Mouse (Mus musculus) gastrocnemius, postnatal 25 days (tissue): Measurements from ENCODE around the gene Purb. TPM values are rescaled to one million over a fixed set of nuclear protein-coding genes. Genes with fewer than 3 reads are reported as not detected.
A peak's percentile ranks its signal among the peaks of the same experiment; 100 is the strongest.

Experiments
- DNase-seq: peaks from one replicate; pipeline ENCODE4 v3.0.0; 2022
- long read RNA-seq, 2 experiments: library from polyadenylated mRNA; stranded (forward); transcript quantifications; one replicate each; pipeline ENCODE4 v2.0.0; 2021
- total RNA-seq, 2 experiments: library from RNA; stranded (reverse); gene quantifications; 1 replicate in 1 of 2; 2 replicates in 1 of 2; pipeline ENCODE4 v1.2.3; 2021

The Purb gene
- 10 to 100 TPM; 21.8 to 21.9 TPM for total RNA-seq
- long read RNA-seq, experiment 1, full-length matches to known transcripts = 16 of 16 reads
- long read RNA-seq, experiment 1, partial matches to known transcripts = 0 of 16 reads
- long read RNA-seq, experiment 1, other reads (novel, unspliced or antisense) = 0 of 16 reads
- long read RNA-seq, experiment 2, full-length matches to known transcripts = 28 of 28 reads
- long read RNA-seq, experiment 2, partial matches to known transcripts = 0 of 28 reads
- long read RNA-seq, experiment 2, other reads (novel, unspliced or antisense) = 0 of 28 reads

DNA sequence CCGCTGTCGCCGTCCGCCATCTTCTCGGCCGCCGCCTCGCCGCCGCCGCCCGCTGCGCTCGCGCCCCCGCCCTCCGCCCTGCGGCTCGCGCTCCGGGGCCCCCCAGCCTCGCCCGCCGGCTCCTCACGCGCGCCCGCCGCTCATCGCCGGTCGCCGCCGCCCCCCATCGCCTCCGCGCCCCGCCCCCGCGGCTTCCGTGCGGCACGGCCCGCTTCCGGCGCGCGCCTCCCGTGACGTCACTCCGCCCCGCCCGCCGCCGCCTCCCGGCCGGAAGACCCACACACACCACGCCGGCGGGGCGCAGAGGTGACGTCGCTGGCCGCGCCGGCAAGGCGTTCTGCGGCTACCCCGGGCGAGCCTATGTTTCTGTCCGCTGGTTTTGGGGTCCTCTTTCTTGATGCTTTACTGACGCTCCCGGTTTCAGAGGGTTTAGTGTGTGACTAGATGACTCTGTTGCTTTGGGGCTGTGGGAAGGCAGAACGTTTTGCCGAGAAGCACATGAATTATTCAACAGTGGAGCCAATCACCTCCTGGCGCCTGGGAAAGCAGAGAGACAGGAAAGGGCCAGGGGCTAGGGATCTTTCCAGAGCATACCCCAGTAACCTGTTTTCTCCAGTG, at the start of gene Purb:
Purb (minus strand) TSS at position 51 of the 618 bp plus-strand sequence.
- DNase-seq = peak; percentile 91

DNA sequence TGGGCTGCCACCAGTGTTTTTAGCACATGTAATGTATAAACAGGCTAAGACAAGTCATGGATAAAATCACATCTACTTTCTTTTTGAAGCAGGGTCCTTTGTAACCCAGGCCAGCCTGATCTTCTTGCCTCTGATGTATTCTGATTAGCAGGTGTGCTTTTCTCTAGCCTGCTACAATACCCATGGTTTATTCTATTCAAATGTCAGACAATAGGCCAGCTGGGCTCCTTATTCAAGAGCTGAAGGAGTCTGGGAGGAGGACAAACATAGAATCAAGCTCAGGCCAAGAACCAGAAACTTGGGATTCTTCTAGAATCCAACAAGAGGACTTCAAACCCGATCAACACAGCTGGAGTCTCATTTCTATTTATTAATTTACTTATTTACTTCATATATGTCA, 49.5 kb upstream of the Purb start:
- DNase-seq = no peak

DNA sequence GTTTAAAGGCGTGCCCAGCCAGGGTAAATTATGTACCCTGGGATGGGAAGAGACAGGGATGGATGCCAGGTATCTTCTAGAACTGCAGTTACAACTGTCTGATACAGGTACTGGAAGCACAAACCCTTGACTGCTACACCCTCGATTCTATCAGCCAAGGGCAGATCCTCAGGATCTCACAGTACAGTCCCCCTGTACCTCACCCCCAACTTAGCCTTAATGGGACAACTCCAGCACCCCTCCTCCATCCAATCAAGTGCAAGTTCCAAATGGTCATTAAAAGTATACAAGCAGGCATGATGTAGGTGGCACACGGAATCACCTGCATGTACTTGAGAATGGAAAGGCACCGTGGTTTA, 49.1 kb upstream of the Purb start:
- no peak for DNase-seq

DNA sequence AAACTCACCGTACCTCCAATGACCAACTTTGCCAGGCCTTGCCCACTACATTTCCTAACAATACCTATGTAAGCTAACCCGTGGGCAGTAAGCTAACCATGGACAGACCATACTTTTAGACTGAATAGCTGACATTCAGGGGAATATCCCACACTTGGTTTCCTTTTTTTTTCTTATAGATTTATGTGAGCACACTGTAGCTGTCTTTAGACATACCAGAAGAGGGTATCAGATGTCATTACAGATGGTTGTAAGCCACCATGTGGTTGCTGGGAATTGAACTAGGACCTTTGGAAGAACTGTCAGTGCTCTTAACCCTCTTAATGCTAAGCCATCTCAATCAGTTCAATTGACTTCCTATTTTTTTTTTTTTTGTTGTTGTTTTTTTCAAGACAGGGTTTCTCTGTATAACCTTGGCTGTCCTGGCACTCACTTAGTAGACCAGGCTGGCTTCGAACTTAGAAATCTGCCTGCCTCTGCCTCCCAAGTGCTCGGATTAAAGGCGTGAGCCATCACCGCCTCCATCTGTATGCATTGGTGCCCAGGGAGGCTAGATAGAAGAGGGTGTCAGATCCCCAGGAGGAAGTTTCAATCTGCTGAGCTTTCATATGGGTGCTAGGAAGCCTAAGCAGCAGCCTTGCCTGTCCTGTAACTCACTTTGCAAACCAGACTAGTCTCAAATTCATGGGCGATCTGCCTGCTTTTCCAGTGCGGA, 48.6 kb upstream of the Purb start:
- no peak for DNase-seq

DNA sequence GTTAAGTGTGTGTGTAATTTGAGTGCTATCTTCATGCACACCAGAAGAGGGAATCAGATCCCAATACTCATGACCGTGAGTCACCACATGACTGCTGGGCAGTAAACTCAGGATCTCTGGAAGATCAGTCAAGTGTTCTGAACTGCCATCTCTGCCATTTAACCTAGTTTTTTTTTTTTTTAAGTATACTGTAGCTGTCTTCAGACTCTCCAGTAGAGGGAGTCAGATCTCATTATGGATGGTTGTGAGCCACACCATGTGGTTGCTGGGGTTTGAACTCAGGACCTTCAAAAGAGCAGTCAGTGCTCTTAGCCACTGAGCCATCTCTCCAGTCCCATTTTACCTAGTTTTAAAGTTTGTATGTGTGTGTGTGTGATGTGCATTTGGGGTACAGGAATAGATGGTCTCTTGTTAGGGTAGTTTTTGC, 48.0 kb upstream of the Purb start:
- no peak for DNase-seq

DNA sequence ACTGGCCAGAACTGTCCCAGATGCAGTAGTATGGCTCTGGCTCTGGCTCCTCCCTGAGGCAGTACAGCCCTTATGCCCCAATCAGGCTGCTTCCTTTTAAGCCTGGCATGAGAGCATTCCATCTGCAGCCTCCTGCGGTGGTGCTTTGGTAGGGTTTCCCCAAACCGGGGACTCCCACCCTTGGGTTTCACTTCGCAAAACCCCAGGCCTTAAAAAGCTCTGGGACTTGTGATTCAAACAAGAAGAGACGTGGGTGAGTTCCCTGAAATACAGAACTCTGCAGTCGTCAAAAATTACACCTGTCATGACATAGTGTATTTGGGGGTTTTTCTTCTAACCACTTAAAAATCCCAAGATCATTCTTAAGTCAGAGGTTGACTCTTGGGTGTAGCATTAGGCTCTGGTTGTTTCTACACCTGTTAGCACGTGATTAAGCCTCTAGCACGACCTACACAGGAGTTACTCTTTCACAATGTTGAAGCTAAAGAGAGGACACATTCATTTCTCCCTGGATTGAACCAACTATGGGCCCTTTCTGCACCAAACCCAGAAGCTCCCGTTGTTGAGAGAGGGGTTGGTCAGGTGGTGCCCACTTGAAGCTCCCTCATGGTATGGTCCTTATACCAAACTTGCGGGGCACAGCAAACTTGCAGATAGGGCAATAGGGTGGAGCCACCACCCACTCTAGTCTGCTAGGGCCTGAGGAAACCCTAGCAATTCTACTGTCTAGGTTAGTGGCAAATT, 47.2 kb upstream of the Purb start:
- no peak for DNase-seq

DNA sequence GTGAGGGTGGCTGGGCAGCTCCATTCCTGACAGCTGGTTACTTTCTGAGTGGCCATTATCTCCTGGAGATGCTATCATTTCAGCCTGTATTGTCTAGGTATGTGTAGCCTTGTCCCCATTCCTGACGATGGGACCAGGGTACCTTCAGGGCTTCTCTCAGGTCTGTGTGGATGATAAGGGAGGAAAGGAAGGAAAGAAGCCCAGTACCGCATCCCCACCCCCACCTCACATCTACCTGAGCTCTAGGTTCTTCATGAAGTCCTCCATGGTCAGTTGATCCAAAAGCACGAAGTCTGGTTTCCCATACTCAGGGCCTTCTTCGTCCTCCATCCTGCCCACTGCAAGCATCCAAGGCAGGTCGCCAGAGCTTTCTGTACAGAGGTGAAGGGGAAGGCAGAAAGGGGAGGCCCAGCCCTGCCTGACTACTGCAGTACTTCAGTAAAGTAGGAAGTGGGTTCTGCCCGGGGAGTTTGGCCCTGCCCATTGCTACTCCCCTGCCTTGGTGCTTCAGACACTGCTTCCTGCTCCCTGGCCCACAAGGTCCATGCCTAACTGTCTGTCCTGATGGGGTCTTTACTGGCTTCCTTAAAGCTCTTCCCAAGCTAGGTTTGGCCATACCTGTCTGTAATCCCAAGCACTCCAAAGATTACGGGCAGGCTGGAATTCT, 44.9 kb upstream of the Purb start, which contains the start of gene Myo1g:
Myo1g (minus strand) TSS at position 459 of the 667 bp plus-strand sequence.
- no peak for DNase-seq

DNA sequence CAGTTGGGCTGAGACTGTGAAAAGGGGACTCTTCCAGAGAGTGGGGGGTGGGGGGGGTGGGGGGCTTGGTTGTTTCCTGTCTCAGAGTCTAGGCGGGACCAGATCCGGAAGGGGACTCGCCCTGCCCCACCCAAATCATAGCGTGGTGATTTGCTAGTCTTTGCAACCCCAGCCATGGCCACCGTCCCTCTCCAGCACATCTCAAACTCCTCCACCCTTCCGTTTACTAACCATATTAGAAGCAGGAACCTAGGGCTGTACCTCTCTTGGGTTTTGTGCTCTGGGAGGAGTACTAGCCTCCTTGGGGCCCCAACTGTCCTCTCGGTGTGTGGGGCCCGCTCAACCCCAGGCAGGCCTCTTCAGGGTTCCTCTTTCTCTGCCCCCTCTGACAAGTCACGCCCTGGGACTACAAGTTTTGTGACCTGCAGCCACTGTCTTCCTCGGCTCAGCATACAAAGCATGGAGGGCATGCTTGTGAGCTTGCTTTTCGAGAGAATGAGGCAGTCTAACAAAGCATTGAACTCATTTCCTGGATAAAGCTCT, 43.8 kb upstream of the Purb start:
- DNase-seq = no peak

DNA sequence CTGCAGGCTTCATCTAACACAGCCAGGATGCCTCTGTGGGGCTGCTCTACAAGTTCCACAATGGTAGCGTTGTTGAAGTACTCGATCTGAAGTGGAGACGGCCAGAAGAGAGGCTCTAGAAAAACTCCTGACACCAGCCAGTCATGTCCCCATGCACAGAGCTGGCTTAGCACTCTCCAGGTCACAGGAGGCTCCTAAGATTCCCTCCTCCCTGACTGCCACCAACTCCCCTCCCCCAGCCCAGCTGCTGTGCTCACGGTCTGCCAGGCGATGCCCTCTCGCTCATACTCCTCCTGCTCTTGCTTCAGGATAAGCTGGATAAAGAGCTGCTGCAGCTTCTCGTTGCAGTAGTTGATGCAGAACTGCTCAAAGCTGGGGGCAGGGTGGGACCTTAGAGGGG, 39.1 kb upstream of the Purb start:
- DNase-seq = peak; percentile 29

DNA sequence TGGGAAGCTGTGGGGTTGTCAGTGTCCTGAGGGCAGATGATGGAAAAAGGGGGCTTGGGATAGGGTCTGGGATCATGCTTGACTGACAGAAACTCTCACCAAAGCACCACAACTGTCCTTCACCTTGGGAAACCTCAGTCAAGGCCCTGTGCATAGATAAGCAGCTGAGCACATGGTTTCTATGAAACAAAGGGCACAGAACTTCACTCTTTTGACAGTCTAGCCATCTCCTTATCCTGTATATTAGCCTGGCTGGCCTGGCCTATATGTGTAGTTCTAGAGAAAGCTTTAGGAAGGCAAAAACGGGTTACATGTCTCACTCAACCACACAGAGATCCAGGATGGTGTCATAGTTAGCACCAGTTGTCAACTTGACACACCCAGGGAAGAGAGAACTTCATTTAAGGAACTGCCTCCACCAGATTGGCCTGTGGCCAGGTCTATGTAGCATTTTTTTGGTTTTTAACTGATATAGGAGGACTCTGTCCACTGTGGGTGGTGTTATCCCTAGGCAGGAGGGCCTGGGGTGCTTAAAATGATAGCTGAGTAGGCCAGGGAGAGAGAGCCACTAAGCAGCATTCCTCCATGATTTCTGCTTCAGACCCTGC, 32.7 kb upstream of the Purb start:
- no peak for DNase-seq

DNA sequence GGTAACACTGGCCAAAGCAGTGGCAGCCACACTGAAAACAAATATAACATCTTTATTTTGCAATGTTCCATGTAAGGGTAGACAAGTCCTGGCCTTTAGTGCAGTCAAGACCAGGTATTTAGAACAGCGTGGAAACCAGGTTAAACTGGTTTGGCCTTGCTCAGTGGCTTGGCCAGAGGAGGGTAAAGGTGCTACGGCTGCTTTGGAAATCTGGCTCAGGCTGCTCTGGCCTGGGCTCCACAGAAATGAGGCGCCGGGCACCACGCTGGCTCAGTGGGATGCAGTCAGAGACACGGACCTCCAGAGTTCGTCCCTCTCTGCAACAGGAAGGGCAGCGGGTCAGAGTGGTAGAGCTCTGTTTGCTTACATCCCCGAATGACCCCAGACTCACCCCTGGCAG, 30.8 kb upstream of the Purb start:
- no peak for DNase-seq

DNA sequence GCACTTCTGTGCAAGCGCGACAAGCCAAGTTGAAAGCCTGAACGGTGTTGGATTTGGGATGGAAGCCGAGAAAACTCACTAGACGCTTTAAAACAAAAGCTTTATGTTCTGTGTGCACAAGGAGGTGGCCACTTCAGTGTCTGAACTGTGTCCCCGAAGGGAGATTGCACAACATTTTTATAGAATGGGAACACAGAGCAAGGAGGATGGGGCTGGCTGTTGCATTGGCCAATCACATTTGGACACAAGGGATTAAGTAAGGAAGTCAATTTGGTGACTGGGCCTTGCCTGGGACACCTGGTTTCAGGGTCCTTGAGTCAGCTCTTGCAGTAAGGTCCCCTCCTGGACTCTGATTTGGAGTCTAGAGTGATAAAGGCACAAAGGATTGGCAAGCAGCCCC, 29.0 kb upstream of the Purb start:
- DNase-seq = no peak

DNA sequence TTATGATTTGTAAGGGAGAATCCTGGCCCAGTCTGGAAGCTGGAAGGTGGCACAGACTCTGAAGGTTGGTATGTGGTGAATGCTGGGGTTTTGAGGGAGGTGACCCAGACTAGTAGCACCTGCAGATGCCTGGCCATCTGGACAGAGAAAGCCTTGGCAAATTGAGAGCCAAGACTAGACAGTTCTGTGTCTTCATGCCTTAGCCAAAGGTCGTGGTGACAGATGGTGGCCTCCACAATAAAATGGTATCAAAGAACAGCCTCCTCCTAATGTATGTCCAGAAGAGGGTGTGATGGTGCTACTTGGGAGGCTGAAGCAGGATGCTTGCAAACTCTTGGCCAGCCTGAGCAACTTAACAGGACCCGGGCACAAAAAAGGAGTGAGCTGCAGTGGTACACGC, 28.5 kb upstream of the Purb start:
- DNase-seq = no peak

DNA sequence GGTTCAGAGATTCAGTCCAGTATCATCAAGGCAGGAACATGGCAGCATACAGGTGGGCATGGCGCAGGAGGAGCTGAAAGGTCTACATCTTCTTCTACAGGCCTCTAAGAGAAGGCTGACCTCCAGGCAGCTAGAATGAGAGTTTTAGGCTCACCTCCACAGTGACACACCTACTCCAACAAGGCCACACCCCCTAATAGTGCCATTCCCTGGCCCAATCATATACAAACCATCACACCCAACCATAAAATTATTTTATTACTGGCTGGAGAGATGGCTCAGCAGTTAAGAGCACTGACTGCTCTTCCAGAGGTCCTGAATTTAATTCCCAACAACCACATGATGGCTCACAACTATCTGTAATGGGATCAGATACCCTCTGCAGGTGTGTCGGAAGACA, 26.8 kb upstream of the Purb start:
- DNase-seq = no peak

DNA sequence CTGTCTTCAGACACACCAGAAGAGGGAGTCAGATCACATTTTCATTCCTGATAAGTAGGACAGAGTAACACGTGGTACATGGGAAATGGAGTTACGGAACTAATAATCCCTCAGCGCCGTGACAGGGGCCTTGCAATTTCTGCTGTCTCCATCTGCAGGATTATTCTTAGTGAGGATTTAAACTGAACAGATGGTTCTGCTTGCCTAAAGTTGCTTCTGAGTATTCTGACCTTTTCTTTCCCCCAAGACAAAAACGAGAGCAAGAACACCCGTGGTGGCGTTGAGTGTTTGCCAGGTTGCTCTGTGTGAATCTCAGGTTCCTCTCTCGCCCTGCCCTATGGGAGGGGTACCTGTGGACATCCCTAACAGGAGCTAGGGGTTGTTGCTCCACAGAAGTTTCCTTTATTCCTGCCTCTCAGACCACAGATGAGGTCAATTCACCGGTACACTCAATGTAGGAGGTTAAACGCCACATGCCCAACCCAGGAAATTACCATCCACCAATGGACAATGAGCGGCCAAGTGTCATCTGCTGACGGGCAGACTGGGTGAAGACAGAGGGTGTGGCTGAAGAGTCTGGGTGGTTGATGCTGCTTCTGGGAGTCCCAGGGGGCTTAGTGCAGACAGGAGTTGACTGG, 21.7 kb upstream of the Purb start:
- no peak for DNase-seq

DNA sequence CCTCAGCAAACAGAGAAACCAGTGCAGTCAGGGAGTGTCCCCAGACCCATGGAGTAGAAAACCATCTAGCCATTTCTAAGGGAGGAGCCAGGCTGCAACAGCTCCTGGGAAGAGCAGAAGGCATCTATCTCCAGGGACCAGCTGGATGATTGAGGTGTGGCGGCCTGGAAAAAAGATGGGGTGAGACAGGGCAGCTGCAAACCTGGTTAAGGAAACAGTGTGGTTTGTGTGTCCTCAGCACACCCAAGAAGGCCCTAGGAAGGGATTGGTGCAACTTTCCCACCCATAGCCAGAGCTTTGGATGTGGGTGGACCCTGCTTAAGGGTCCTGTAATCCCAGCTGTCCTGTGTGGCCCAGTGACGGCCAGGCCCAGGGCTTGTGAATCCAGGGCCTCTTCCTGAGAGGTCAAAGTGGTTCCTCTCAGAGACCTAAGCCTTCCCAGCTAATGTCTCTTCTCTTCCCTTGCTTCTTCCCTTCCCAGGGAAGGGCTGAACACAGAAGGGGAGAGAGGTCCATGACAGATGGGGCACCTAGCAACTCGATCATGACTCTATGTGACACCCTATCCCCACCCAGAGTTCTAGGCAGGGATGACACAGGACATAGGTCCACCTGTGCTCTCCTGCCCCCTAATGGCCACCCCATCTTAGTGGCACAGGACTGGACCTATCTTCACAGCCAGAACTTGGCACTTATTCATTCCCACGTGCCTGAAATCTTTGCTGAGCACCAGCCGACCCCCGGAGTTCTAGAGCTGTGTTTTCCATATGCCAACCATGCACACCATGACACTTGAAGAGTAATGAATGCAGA, 14.2 kb upstream of the Purb start:
- DNase-seq = peak; percentile 50

DNA sequence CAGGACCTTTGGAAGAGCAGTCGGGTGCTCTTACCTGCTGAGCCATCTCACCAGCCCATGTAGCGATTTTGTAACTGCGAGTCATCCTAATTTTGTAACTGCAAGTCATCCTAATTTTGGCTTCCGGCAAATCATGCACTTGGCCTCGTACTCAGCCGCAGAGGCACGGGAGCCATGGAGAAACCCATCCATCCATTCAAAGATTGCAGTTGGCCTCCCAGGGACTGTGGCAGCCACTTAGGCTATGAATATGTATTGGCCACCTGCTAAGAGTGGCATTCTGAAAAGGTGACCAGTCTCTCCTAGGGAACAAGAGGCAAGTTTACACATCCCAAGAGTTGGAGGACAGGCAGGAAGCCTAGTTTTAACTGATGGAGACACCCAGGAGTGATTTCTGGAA, 13.5 kb upstream of the Purb start:
- no peak for DNase-seq

DNA sequence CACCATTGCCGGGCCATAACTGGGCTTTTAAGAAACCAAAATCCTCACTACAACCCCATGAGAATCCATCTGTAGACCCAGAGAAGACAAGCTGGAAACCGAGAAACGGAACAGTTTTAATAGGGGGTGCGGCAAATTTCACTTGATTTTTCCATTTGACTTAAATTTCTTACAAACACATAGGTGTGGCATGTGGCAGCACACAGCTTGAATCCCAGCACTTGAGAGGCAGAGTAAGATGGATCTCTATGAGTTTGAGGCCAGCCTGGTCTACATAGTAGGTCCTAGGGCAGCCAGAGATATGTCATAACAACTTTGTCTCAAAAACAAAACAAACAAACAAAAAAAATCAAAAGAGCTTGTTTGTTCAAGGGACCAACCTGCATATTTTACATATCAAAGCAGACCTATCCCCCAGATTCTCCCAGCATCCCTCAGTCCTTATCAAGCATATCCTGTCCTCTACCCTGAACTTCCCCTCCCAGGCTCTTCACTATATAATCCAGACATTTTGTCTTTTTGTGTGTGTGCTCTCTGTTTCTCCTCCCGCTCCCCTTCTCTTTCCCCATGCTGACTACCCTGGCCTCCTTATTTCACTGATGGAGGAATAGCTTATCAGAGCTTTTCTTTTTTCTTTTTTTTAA, 12.4 kb upstream of the Purb start:
- DNase-seq = no peak

DNA sequence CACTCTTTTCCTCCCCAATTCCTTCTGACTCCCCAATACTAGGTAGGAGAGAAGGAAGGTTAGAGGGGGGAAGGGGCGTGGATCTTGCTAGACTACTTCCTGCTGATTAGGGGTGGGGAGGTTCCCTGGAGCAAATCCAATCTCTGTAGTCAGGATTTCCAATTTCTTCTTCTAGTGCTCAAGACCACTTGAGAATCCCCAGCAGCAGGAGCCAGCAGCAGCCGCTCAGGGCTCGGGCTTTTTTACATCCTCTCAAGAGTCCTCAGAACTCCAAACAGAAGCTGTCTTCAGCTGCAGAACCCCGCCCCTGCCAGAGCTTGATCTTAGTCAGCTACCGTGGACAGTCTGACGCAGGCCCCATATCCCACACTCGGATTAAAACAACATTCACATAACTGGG, 11.8 kb upstream of the Purb start:
- no peak for DNase-seq

DNA sequence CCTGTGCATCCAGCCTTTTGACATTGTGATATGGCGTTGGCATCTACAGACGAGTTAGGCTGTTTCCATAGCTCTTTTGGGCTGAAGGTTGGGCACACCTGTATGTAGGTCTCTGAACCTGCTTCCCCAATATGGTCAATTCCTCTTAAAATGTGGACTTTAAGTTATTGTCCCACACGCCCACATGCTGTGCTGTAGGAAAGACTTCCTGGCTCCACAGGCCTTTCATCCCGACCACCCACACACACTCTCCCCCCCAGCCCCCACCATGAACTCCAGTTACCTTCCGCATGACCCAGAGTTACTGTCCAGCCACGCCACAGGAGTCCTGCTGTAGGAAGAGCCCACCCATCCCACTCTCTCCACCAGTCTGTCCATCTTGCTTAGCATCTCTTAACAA, 11.2 kb upstream of the Purb start:
- no peak for DNase-seq
